Mouse (Mus musculus): ENCODE data around the gene Cysrt1.

Gene Cysrt1

GRCm38 (mm10) chr2:25265897-25266656 lies 23.8 kb upstream of the Cysrt1 start:
- in situ Hi-C loops (cut with MboI, MseI) = loop anchor here (25.0 kb wide), 1 partner anchor 879 kb away; no protein-coding TSS in a partner anchor

- in situ Hi-C loops (cut with MboI, MseI) = loop anchor here (25.0 kb wide), 1 partner anchor 878 kb away; no protein-coding TSS in a partner anchor
These were observed 22.6 kb upstream of the Cysrt1 start for GRCm38 (mm10) chr2:25264851-25265250.

GRCm38 (mm10) chr2:25264286-25264660 lies 22.0 kb upstream of the Cysrt1 start:
- in situ Hi-C loops (cut with MboI, MseI) = loop anchor here (25.0 kb wide), 1 partner anchor 877 kb away; no protein-coding TSS in a partner anchor

DNA sequence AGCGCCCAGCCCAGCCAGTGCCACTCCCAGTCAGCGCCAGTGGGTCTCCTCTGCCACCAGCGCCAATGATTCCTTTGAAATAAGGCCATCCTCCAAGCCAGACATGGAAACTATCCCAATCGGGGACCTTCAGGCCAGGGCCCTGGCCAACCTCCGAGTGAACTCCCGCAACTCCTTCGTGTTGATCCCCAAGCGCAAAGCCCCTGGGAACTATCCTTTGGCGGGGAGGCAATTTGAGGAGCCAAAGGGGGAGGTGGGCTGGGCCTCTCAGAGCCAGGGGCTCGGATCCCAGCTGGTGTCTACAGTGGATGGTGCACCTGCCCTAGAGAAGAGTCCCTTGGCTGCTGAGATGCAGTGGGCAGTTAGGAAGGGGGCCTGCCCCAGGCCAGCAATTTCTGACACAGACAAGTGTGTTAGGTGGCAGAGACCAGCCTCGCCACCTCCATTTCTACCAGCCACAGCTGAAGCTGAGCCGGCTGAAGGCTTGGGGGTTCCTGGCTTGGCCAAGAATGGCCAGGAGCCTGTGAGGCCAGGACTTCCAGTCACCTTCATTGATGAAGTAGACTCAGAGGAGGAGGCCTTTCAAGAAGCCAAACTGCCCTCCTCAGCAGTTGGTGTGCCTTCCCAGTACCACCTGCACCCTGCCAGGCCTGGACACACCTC lies 21.5 kb upstream of the Cysrt1 start:
- in situ Hi-C loops (cut with MboI, MseI) = loop anchor here (25.0 kb wide), 1 partner anchor 876 kb away; no protein-coding TSS in a partner anchor

DNA sequence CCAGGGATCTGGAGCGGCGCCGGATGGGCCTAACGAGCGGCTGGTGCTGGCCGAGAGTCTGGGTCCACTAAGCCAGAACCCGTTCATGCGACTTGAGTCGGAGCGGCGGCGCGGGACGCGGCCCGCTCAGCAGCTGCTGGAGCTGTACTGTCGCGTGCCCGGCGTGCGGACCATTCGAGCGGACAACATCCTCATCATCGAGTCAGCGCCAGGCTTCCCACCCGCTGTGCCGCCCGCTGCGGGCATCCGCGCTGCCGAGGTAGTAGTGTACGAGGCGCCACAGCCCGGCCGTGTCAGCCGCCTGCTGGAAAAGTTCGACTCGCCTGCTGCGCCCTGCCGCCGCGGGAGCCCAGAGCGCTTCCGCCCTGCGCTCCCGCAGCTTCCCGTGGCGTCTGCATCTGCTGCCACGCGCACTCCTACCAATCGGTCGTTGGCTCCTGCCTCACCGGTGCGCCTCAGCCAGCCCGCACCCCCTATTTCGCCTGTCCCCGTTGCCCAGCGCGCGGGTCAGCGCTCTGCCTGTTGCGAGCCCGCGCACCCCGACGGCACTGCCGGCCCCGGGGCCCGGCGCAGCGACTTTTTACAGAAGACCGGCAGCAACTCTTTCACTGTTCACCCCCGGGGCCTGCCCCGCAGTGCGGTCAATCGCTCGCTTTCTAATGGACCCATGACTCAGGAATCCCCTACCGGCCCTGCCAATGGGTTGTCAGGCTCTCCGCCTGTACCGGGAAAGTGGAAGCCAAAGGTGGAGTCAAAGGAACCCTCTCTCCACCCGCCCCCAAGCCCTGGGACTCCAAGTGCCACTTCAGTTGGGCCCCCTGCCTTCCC lies 20.8 kb upstream of the Cysrt1 start:
- in situ Hi-C loops (cut with MboI, MseI) = loop anchor here (25.0 kb wide), 1 partner anchor 876 kb away; no protein-coding TSS in a partner anchor

- in situ Hi-C loops (cut with MboI, MseI) = loop anchor here (25.0 kb wide), 1 partner anchor 875 kb away; no protein-coding TSS in a partner anchor
These were observed 20.1 kb upstream of the Cysrt1 start, which contains the start of gene Tprn for GRCm38 (mm10) chr2:25262291-25262767. TSS of gene Tprn (plus strand) at chr2:25262618.

GRCm38 (mm10) chr2:25261870-25262269 lies 19.6 kb upstream of the Cysrt1 start:
- in situ Hi-C loops (cut with MboI, MseI) = loop anchor here (25.0 kb wide), 1 partner anchor 875 kb away; no protein-coding TSS in a partner anchor

DNA sequence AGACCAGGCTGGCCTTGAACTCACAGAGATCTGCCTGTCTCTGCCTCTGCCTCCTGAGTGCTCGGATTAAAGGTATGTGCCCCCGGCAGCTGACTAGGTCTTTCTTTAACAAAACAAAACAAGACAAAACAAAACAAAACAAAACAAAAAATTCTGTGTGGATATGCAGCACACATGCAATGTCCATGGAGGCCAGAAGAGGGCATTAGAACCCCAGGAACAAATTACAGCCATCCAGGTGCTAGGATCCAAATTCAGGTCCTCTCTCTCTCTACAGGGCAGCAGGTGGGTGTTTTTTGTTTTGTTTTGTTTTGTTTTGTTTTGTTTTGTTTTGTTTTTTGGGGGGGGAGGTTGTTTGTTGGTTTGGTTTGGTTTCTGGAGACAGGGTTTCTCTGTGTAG lies 16.6 kb upstream of the Cysrt1 start:
- in situ Hi-C loops (cut with MboI, MseI) = loop anchor here (25.0 kb wide), 1 partner anchor 872 kb away; no protein-coding TSS in a partner anchor

DNA sequence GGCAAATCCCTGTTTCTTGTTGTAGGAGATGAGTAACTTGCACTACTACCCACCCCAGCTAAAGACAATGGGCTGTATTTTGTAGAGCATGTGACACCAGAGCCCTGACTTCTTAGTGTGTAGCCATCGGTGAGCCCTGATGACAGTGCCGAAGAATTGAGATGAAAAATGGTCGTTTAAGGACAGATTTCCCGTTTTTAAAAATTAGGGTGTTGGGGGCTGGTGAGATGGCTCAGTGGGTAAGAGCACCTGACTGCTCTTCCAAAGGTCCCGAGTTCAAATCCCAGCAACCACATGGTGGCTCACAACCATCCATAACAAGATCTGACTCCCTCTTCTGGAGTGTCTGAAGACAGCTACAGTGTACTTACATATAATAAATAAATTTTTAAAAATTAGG lies 15.0 kb upstream of the Cysrt1 start:
- in situ Hi-C loops (cut with MboI, MseI) = loop anchor here (25.0 kb wide), 1 partner anchor 870 kb away; no protein-coding TSS in a partner anchor

DNA sequence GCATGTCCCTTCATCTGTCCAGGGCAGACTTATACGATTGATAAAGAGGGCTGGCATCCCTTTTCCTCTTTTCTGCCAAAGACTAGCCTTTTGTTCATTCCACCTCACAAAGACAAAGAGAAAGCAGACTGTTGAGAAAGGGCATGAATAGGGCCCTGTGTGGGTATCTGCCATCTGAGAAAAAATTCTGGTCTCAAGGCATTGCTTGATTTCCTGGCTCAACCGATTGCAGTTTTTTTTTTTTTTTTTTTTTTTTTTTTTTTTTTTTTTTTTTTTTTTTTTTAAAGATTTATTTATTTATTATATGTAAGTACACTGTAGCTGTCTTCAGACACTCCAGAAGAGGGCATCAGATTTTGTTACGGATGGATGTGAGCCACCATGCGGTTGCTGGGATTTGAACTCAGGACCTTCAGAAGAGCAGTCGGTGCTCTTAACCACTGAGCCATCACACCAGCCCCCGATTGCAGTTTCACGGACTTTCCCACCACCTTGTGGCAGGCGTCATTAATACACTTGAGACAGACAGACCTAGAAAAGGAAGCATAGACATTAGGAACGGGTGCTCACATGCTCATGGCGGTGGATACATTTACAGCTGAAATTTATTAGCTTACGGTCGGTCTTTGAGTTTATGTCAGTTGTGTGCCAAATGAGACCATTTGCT lies 14.3 kb upstream of the Cysrt1 start:
- in situ Hi-C loops (cut with MboI, MseI) = loop anchor here (25.0 kb wide), 1 partner anchor 869 kb away; no protein-coding TSS in a partner anchor

DNA sequence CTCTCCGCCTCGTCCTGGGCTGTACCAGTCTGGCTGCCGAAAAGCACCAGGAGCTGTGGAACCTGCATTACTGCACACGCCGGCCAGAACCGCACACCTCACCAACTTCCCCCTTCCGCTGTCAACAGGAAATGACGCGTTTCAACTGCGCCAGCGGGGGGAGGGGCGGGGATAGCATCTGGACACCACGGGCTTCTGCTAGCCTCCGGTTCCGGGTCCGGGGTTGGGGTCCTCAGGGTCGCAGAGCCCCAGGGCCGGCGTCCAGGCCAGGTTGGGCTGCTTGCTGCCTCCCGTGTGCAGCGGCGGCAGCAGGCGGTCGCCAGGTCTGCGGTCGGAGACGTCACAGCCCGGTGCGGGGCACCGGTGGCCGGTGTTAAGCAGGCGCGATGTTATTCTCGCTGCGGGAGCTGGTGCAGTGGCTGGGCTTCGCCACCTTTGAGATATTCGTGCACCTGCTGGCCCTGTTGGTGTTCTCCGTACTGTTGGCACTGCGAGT lies 13.1 kb upstream of the Cysrt1 start, which contains the start of gene Tmem203:
TSS of gene Tmem203 (plus strand) at position 156 of the 496 bp plus-strand sequence.
- in situ Hi-C loops (cut with MboI, MseI) = loop anchor here (25.0 kb wide), 1 partner anchor 868 kb away; no protein-coding TSS in a partner anchor

DNA sequence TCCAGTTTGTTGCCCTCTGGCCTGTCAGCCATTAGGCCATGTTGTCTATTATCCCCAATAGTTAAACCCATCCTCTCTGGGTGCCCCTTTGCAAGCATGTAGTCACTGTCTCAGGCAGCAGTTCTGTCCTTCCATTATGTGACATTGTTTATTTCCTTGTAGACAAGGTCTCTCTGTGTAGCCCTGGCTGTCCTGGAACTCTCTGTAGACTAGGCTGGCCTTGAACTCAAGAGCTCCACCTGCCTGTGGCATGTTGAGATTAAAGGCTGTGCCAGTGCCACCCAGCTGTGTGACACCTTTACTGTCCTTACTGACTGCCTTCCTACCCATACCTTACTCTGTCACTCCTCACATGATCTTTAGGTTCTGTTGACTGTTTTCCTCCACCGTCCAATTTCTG lies 10.1 kb upstream of the Cysrt1 start:
- in situ Hi-C loops (cut with MboI, MseI) = loop anchor here (25.0 kb wide), 1 partner anchor 865 kb away; no protein-coding TSS in a partner anchor

GRCm38 (mm10) chr2:25246183-25247072 lies 4.2 kb upstream of the Cysrt1 start, which contains the start of gene AL732309.1:
TSS of gene AL732309.1 (minus strand) at chr2:25246863.
- in situ Hi-C loops (cut with MboI, MseI) = no loop called here

GRCm38 (mm10) chr2:25244144-25244543 lies 1.9 kb upstream of the Cysrt1 start:
- in situ Hi-C loops (cut with MboI, MseI) = no loop called here

DNA sequence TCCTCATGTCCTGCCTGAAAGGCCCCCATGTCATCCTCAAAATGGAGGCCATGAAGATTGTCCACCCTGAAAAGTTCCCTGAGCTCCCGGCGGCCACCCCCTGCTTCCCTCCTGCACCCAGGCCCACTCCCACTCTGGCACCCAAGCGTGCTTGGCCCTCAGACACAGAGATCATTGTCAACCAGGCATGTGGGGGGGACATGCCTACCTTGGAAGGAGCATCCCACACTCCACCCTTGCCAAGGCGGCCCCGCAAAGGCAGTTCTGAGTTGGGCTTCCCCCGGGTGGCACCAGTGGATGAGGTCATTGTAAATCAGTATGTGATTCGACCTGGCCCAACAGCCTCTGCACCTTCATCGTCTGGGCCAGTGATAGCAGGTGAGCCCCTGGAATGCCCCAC lies 1.1 kb upstream of the Cysrt1 start:
- in situ Hi-C loops (cut with MboI, MseI) = no loop called here

GRCm38 (mm10) chr2:25241438-25241775 lies 845 bp downstream of the Cysrt1 start:
- in situ Hi-C loops (cut with MboI, MseI) = no loop called here

DNA sequence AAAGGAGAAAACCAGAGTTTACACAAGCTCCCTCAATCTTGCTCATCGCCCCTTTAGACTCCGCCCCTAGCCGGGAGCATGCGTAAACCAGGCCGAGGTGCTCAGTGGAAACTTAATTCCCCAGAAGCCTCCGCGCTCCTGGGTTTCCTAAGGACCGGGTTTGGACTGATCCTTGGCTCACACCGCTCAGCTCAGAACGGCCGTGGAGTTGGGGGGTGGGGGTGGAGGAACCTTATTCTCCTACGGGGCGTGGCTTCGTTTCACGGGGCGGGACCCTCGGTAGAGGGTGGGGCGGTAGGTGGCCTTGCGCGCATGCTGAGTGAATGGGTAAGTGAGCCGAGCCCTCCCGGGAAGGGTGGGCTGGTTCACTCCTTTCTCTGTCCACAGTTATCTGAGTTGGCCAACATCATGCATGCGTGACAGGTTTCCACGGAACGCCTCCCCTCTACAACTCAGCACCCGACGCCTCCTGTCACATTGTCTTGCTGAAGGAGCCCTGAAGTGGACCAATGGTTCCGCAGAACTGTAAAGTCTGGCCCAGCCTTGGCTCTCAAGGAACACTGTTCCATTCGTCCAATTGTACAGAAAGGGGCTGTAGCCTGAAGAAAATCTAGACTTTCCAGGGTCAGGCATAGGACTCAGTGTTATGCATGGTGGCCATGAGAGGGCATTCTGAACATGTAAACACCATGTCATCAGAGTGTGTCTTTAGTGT lies 1.4 kb downstream of the Cysrt1 start:
- in situ Hi-C loops (cut with MboI, MseI) = no loop called here

DNA sequence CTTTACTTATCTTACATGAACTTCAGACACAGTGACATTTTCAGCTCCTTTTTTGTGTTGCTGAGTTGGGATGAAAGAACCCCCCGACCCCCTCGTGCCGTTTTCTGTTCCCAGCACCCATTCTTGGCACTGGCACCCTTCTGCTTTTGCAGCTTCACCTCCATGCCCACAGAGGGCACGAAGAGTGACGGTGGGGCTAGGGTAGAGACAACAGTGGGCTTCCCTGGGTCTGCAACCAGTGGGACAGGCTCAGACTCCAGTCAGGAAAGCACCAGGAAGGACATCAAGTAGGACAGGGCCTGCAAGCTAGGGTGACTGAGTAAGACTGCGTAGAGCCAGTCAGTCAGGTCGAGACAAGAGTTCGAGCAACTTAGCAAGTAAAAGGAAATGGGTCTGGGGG lies 1.9 kb downstream of the Cysrt1 start:
- in situ Hi-C loops (cut with MboI, MseI) = no loop called here

GRCm38 (mm10) chr2:25239766-25240165 lies 2.5 kb downstream of the Cysrt1 start:
- in situ Hi-C loops (cut with MboI, MseI) = no loop called here

All from T-helper 2 cell (primary cell).